20 mouse cellular contexts compared by ENCODE assay signal in the genomic region with DNA sequence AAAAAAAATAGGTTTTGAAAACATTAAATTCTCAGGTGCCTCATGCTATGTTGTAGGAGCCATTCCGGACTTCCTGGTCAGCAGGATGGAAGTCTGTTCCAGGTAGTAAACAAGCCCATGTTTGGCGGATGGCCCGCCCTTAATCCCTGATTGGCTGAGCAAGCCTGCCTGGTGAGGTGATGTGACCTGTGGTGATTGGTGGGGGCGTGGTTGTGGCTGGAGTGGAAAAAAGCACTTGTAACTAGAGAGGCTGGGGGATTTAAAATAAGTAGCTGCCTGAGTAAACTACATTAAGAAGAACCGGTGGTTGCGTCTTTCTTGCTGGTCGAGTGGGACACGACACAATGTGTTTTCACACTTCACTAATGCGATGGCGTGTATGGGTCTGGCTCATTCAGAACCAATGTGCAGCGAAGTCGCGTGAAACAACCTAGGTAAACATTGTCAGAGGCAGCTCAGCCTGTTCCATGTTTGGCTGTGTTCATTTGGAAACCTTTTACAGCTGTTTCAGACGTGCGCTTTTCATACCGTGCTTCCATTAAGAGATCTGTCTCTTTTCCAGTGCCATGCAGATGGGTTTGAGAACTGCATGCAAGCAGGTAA. TPM values are rescaled to one million over a fixed set of nuclear protein-coding genes. Genes with fewer than 3 reads are reported as not detected.
DNase-seq lines count a peak whose midpoint lies in the region; TF ChIP-seq lines count a peak whose summit lies in the region.
"Had no signal": no experiment of that assay in that cellular context is flagged by ENCODE, and none has a peak within 500 bp of the region (broad histone marks: within the 10 kb centered on the region; RNA-seq: fewer than 3 reads in every experiment).

No protein-coding gene starts in this region.

- no peak for TF ChIP-seq CTCF in kidney, adult 2 months (conservative IDR thresholded peaks at IDR 0.05; ENCODE audit: insufficient read depth, insufficient read length, low read depth, low read length)
- TF ChIP-seq CTCF in small intestine, adult 2 months (IDR thresholded peaks at IDR 0.05; ENCODE audit: extremely low read depth, insufficient read length, insufficient replicate concordance, low read depth, low read length) = no peak

- no peak overlapping the region; the same call in 1 of the 2 replicates for H3K27ac ChIP-seq in kidney, adult 2 months (ENCODE audit: insufficient read depth, low read depth, low read length)
- H3K27ac ChIP-seq in small intestine, adult 2 months (ENCODE audit: insufficient read depth, low read depth, low read length) = no peak overlapping the region
- H3K27ac ChIP-seq: embryonic facial prominence, embryonic 13.5 days; heart, embryonic 15.5 days; midbrain, embryonic 15.5 days had no signal

- H3K4me1 ChIP-seq in kidney, adult 2 months (ENCODE audit: control insufficient read depth, insufficient read depth, low read length) = no peaks in the 10 kb centered on the region
- H3K4me1 ChIP-seq in small intestine, adult 2 months (ENCODE audit: control insufficient read depth, insufficient read depth, insufficient read length, low read length) = peaks cover 5% of the 10 kb centered on the region; the same call in 1 of the 2 replicates

- H3K4me3 ChIP-seq in kidney, adult 2 months (ENCODE audit: insufficient read depth, low read depth, low read length) = no peak overlapping the region; the same call in 1 of the 2 replicates
- peak overlapping the region; percentile 27; the same call in 1 of the 2 replicates for H3K4me3 ChIP-seq in small intestine, adult 2 months (ENCODE audit: low read depth, low read length)
- H3K4me3 ChIP-seq: embryonic facial prominence, embryonic 13.5 days; heart, embryonic 15.5 days; midbrain, embryonic 15.5 days had no signal

- DNase-seq in kidney, adult 2 months = peak; percentile 33
- DNase-seq in kidney, postnatal 10 days = no peak
- DNase-seq in A20 (ENCODE audit: low read depth, low spot score) (peak; percentile 81), ZHBTc4 (ENCODE audit: low read depth, low spot score) (peak; percentile 40)
- no peak for DNase-seq in frontal cortex, postnatal 14 days (ENCODE audit: low spot score in 2 of 2)
- DNase-seq in thymus, postnatal 4 days = no peak
- DNase-seq: adrenal gland, postnatal 36 days; cerebellum, adult 11-12 months; cerebellum, postnatal 14 days; gastrocnemius, postnatal 25 days; kidney, adult 9 months; lung, embryonic 14.5 days; right cerebral cortex, postnatal 25 days; thymus, postnatal 14 days had no signal

- H3K36me3 ChIP-seq in kidney, adult 2 months (ENCODE audit: control insufficient read depth, insufficient read depth, low read length) = no peaks in the 10 kb centered on the region
- no peaks in the 10 kb centered on the region for H3K36me3 ChIP-seq in small intestine, adult 2 months (ENCODE audit: control insufficient read depth, insufficient read depth, low read length)
- H3K36me3 ChIP-seq: embryonic facial prominence, embryonic 13.5 days; heart, embryonic 15.5 days; midbrain, embryonic 15.5 days had no signal

- 52% methylated on average over 16 of the region's 16 CpGs for WGBS in kidney, adult 2 months
- 53% methylated on average over 16 of the region's 16 CpGs for WGBS in small intestine, adult 2 months

- TF ChIP-seq POLR2A in kidney, adult 2 months (IDR thresholded peaks at IDR 0.05; ENCODE audit: low read depth, low read length) = no peak
- TF ChIP-seq POLR2A in small intestine, adult 2 months (IDR thresholded peaks at IDR 0.05; ENCODE audit: low read depth, low read length) = no peak

- no peaks in the 10 kb centered on the region for H3K27me3 ChIP-seq in kidney, adult 2 months (replicated peaks; ENCODE audit: control insufficient read depth, insufficient read depth, low read length)
- H3K27me3 ChIP-seq in small intestine, adult 2 months (ENCODE audit: control insufficient read depth, insufficient read depth, low read length) = 0 out of 2 replicates have a peak, but pooled peaks cover 10% of the 10 kb centered on the region
- H3K27me3 ChIP-seq: midbrain, embryonic 15.5 days had no signal

RNA-seq across cellular contexts. Expression of gene Cfap58, which starts 2.7 kb away (rescaled TPM):
- 0.05 TPM in 1 of 2 replicates, not detected in the other for polyA plus RNA-seq in kidney, adult 2 months (2012; rRNA removed)
- polyA plus RNA-seq in small intestine, adult 2 months (2012; rRNA removed) = not detected in 2 replicates
- polyA plus RNA-seq: C2C12; lung, embryonic 14.5 days; Patski had no signal

RNA-seq across cellular contexts. Expression of gene Itprip, which starts 15.6 kb away (rescaled TPM):
- polyA plus RNA-seq in kidney, adult 2 months (2012; rRNA removed) = 6.4 and 8.0 TPM in 2 replicates
- 2.4 and 3.2 TPM in 2 replicates for polyA plus RNA-seq in small intestine, adult 2 months (2012; rRNA removed)

RNA-seq across cellular contexts. Expression of gene Cfap43, which starts 15.7 kb away (rescaled TPM):
- 0.12 TPM in 1 of 2 replicates, not detected in the other for polyA plus RNA-seq in kidney, adult 2 months (2012; rRNA removed)
- not detected in 2 replicates for polyA plus RNA-seq in small intestine, adult 2 months (2012; rRNA removed)

Comparison
In these comparisons a context has a peak if more than half of its experiments do, and no peak if none do; other contexts are left out.
1. DNase-seq: peak in kidney, adult 2 months (single experiment), A20 (single experiment) and ZHBTc4 (single experiment); none in kidney, postnatal 10 days (single experiment), frontal cortex, postnatal 14 days (0 of 2) and thymus, postnatal 4 days (single experiment).